Comparison of ENCODE assay signal across 9 mouse cellular contexts in genomic region chr1:45501437-45501836, GRCm38 (mm10). TPM values are rescaled to one million over a fixed set of nuclear protein-coding genes. Genes with fewer than 3 reads are reported as not detected.
DNase-seq lines count a peak whose midpoint lies in the region; ATAC-seq lines count a peak whose summit lies in the region.
"Had no signal": no experiment of that assay in that cellular context is flagged by ENCODE, and none has a peak within 500 bp of the region (broad histone marks: within the 10 kb centered on the region; RNA-seq: fewer than 3 reads in every experiment).

No protein-coding gene starts in this region.

- intact Hi-C loops in heart, postnatal 36 days (cut with DNase I) = loop anchor here (5.0 to 10.0 kb wide), 4 partner anchors 49 to 757 kb away; no protein-coding TSS in a partner anchor

- H3K9ac ChIP-seq in heart, embryonic 15.5 days = no peak overlapping the region; the same call in 1 of the 2 replicates
- H3K9ac ChIP-seq in liver, embryonic 15.5 days = no peak overlapping the region

- H3K4me1 ChIP-seq in heart, embryonic 15.5 days (replicated peaks) = no peaks in the 10 kb centered on the region
- H3K4me1 ChIP-seq in liver, embryonic 15.5 days (replicated peaks) = no peaks in the 10 kb centered on the region

- H3K27me3 ChIP-seq in heart, embryonic 15.5 days = no peaks in the 10 kb centered on the region
- peaks cover 12% of the 10 kb centered on the region for H3K27me3 ChIP-seq in liver, embryonic 15.5 days

- peak; percentile 21 for DNase-seq in heart, adult 8-10 months (ENCODE audit: low spot score)
- DNase-seq in heart, postnatal 36 days = no peak
- DNase-seq in NIH3T3 (ENCODE audit: low read depth) = peak; percentile 76
- DNase-seq in adrenal gland, postnatal 14 days = no peak
- no peak for DNase-seq in c-Kit-positive CD71-positive TER-119-positive erythroid progenitor cells, embryonic 14.5 days (ENCODE audit: low spot score)
- DNase-seq in T-cell, adult 2 months (ENCODE audit: low spot score) = no peak

- peak overlapping the region; percentile 63 for H3K4me3 ChIP-seq in heart, embryonic 15.5 days
- 0 out of 2 replicates have a peak overlapping the region, but pooled peaks have one; percentile 20 for H3K4me3 ChIP-seq in liver, embryonic 15.5 days (replicated peaks)

- H3K9me3 ChIP-seq in heart, embryonic 15.5 days (replicated peaks) = no peaks in the 10 kb centered on the region
- H3K9me3 ChIP-seq in liver, embryonic 15.5 days (replicated peaks) = no peaks in the 10 kb centered on the region

- no peak for ATAC-seq in heart, embryonic 15.5 days (replicated peaks; ENCODE audit: insufficient number of reproducible peaks, insufficient read depth, low FRiP score, low read depth)
- no peak for ATAC-seq in liver, embryonic 15.5 days (ENCODE audit: insufficient read depth)
- ATAC-seq: CD4-positive, CD25-positive, alpha-beta regulatory T cell, adult 4 months had no signal

- peak overlapping the region; percentile 89 for H3K27ac ChIP-seq in heart, embryonic 15.5 days
- H3K27ac ChIP-seq in liver, embryonic 15.5 days (replicated peaks) = no peak overlapping the region

- H3K36me3 ChIP-seq in heart, embryonic 15.5 days = no peaks in the 10 kb centered on the region
- no peaks in the 10 kb centered on the region for H3K36me3 ChIP-seq in liver, embryonic 15.5 days (replicated peaks)

- H3K4me2 ChIP-seq in heart, embryonic 15.5 days = peak overlapping the region; percentile 70
- no peak overlapping the region for H3K4me2 ChIP-seq in liver, embryonic 15.5 days

- WGBS in heart, embryonic 15.5 days = 27% methylated on average over 6 of the region's 6 CpGs
- WGBS in liver, embryonic 15.5 days (ENCODE audit: insufficient replicate concordance) = 40% methylated on average over 6 of the region's 6 CpGs

RNA-seq across cellular contexts. Expression of gene Col5a2, which starts 1.6 kb away (rescaled TPM):
- 10 to 100 TPM in 1 of 4 experiments, 1 to 10 TPM in 3; 6.2 to 10.7 (median 7.9) TPM for total RNA-seq in heart, adult 8-10 months (2022)
- 10 to 100 TPM; 23.6 to 27.1 TPM for total RNA-seq in heart, postnatal 36 days (2021)
- 53.5 and 65.9 TPM in 2 replicates for polyA plus RNA-seq in heart, embryonic 15.5 days (2015; fragmentation: Nextera tagmentation; extraction: Ambion mirVana)
- polyA plus RNA-seq in liver, embryonic 15.5 days (2015; fragmentation: Nextera tagmentation; extraction: Ambion mirVana) = 6.6 and 6.8 TPM in 2 replicates
- 31.7 and 41.3 TPM in 2 replicates for total RNA-seq in adrenal gland, postnatal 14 days (2021)
- polyA plus RNA-seq: CD4-positive, CD25-positive, alpha-beta regulatory T cell, adult 4 months had no signal

Comparison
In these comparisons a context has a peak if more than half of its experiments do, and no peak if none do; other contexts are left out.
1. DNase-seq: peak in heart, adult 8-10 months (single experiment) and NIH3T3 (single experiment); none in heart, postnatal 36 days (0 of 2), adrenal gland, postnatal 14 days (single experiment), c-Kit-positive CD71-positive TER-119-positive erythroid progenitor cells, embryonic 14.5 days (single experiment) and T-cell, adult 2 months (single experiment).